Mouse (Mus musculus) CH12.LX (cell line): Measurements from ENCODE around the gene Dapk3. TPM values are rescaled to one million over a fixed set of nuclear protein-coding genes. Genes with fewer than 3 reads are reported as not detected.
A peak's percentile ranks its signal among the peaks of the same experiment; 100 is the strongest.

Experiments used
- DNase-seq: peaks from one replicate; pipeline ENCODE4 v3.0.0-alpha.2; 2013; ENCODE audit errors: extremely low read depth
- H3K27ac ChIP-seq: 2 replicates; pipeline ENCODE4 v1.5.1; 2012; ENCODE audit warnings: low read depth, mild to moderate bottlenecking, control low read depth, moderate library complexity; ENCODE audit not compliant: insufficient read depth
- H3K27me3 ChIP-seq: replicated peaks from 2 replicates; pipeline ENCODE3; 2012; ENCODE audit warnings: inconsistent platforms
- H3K36me3 ChIP-seq, 2 experiments: replicated peaks in 1 of 2; 2 replicates each; pipeline versions ENCODE3 to v1.6.1; 2012; ENCODE audit warnings: inconsistent platforms in 1 of 2, low read length in 1 of 2, mild to moderate bottlenecking in 1 of 2, mixed read lengths in 1 of 2, moderate library complexity in 1 of 2; ENCODE audit not compliant: control insufficient read depth in 1 of 2, insufficient read depth in 1 of 2
- H3K4me1 ChIP-seq, 2 experiments: 2 replicates each; pipeline ENCODE4 v1.6.1; 2012; ENCODE audit warnings: inconsistent platforms in 1 of 2, moderate library complexity in 1 of 2; ENCODE audit not compliant: insufficient read depth in 2 of 2, control insufficient read depth in 1 of 2
- H3K4me2 ChIP-seq: 2 replicates; pipeline ENCODE4 v1.6.1; 2012; ENCODE audit warnings: low read depth, mild to moderate bottlenecking, control low read depth; ENCODE audit not compliant: poor library complexity, insufficient read depth, severe bottlenecking
- H3K4me3 ChIP-seq, 3 experiments: fragments of 150-350 bp in 1 of 3; sonication (generic) in 1 of 3; replicated peaks in 1 of 3; 2 replicates each; pipeline versions ENCODE3 to v1.5.1; 2011 to 2012; ENCODE audit warnings: low read depth in 2 of 3, low read length in 2 of 3, mild to moderate bottlenecking in 2 of 3, moderate library complexity in 2 of 3, control low read depth in 1 of 3, improper control_type of control experiment in 1 of 3, inconsistent platforms in 1 of 3, mixed read lengths in 1 of 3; ENCODE audit not compliant: poor library complexity in 1 of 3
- H3K79me2 ChIP-seq: replicated peaks from 2 replicates; pipeline ENCODE4 v1.6.1; 2012; ENCODE audit warnings: mild to moderate bottlenecking, moderate library complexity; ENCODE audit not compliant: control insufficient read depth, poor library complexity, insufficient read depth, severe bottlenecking; ENCODE audit errors: extremely low read depth
- H3K9ac ChIP-seq: 2 replicates; pipeline ENCODE4 v1.6.1; 2012; ENCODE audit warnings: low read depth, mild to moderate bottlenecking, control low read depth, moderate library complexity; ENCODE audit not compliant: insufficient read depth
- H3K9me3 ChIP-seq: replicated peaks from 2 replicates; pipeline ENCODE3; 2012; ENCODE audit warnings: low read length, inconsistent platforms, mixed read lengths
- BHLHE40 ChIP-seq: IDR thresholded peaks from 2 replicates; pipeline ENCODE4 v1.6.1; 2011; ENCODE audit warnings: mild to moderate bottlenecking, low read depth, low read length, improper control_type of control experiment
- CHD2 ChIP-seq: IDR thresholded peaks from 2 replicates; pipeline ENCODE4 v1.6.1; 2011; ENCODE audit warnings: low read length, improper control_type of control experiment
- E2F4 ChIP-seq: IDR thresholded peaks from 2 replicates; pipeline ENCODE4 v1.6.1; 2011; ENCODE audit warnings: low read depth, low read length, improper control_type of control experiment; ENCODE audit not compliant: insufficient replicate concordance
- ELF1 ChIP-seq: IDR thresholded peaks from 2 replicates; pipeline ENCODE4 v1.6.1; 2014; ENCODE audit warnings: low read depth, mild to moderate bottlenecking, inconsistent platforms, low read length, improper control_type of control experiment
- EP300 ChIP-seq: IDR thresholded peaks from 2 replicates; pipeline ENCODE4 v1.6.1; 2011; ENCODE audit warnings: low read length, improper control_type of control experiment
- ETS1 ChIP-seq: conservative IDR thresholded peaks from 2 replicates; pipeline ENCODE4 v1.6.1; 2012; ENCODE audit warnings: low read depth, mild to moderate bottlenecking, inconsistent platforms, low read length, improper control_type of control experiment, moderate library complexity
- IRF4 ChIP-seq: IDR thresholded peaks from 2 replicates; pipeline ENCODE4 v1.6.1; 2014; ENCODE audit warnings: low read depth, mild to moderate bottlenecking, inconsistent platforms, low read length, improper control_type of control experiment
- JUN ChIP-seq: IDR thresholded peaks from 2 replicates; pipeline ENCODE4 v1.6.1; 2011; ENCODE audit warnings: low read depth, mild to moderate bottlenecking, low read length, improper control_type of control experiment, moderate library complexity; ENCODE audit not compliant: insufficient read depth
- JUND ChIP-seq: conservative IDR thresholded peaks from 2 replicates; pipeline ENCODE4 v1.6.1; 2011; ENCODE audit warnings: low read depth, low read length, improper control_type of control experiment
- KAT2A ChIP-seq: IDR thresholded peaks from 2 replicates; pipeline ENCODE4 v1.6.1; 2012; ENCODE audit warnings: low read length, improper control_type of control experiment, inconsistent platforms; ENCODE audit not compliant: insufficient replicate concordance
- MAZ ChIP-seq: IDR thresholded peaks from 2 replicates; pipeline ENCODE4 v1.6.1; 2012; ENCODE audit warnings: low read depth, mild to moderate bottlenecking, inconsistent platforms, low read length, improper control_type of control experiment, moderate library complexity
- MEF2A ChIP-seq: IDR thresholded peaks from 2 replicates; pipeline ENCODE4 v1.6.1; 2014; ENCODE audit warnings: low read depth, mild to moderate bottlenecking, inconsistent platforms, low read length, improper control_type of control experiment, borderline replicate concordance
- MYC ChIP-seq: IDR thresholded peaks from 2 replicates; pipeline ENCODE4 v1.6.1; 2011; ENCODE audit warnings: low read depth, mild to moderate bottlenecking, improper control_type of control experiment, low read length
- POLR2AphosphoS2 ChIP-seq: IDR thresholded peaks from 2 replicates; pipeline ENCODE4 v1.6.1; 2011; ENCODE audit warnings: low read depth, low read length, improper control_type of control experiment
- SIN3A ChIP-seq: IDR thresholded peaks from 2 replicates; pipeline ENCODE4 v1.6.1; 2012; ENCODE audit warnings: low read length, improper control_type of control experiment, inconsistent platforms
- SMC3 ChIP-seq: IDR thresholded peaks from 2 replicates; pipeline ENCODE4 v1.6.1; 2011; ENCODE audit warnings: low read depth, low read length, improper control_type of control experiment
- TBP ChIP-seq: conservative IDR thresholded peaks from 2 replicates; pipeline ENCODE4 v1.6.1; 2011; ENCODE audit warnings: low read depth, low read length, improper control_type of control experiment
- TCF12 ChIP-seq: IDR thresholded peaks from 2 replicates; pipeline ENCODE4 v1.6.1; 2014; ENCODE audit warnings: low read depth, mild to moderate bottlenecking, inconsistent platforms, low read length, improper control_type of control experiment
- UBTF ChIP-seq: IDR thresholded peaks from 2 replicates; pipeline ENCODE4 v1.6.1; 2012; ENCODE audit warnings: low read depth, mild to moderate bottlenecking, inconsistent platforms, low read length, improper control_type of control experiment, moderate library complexity
- ZNF384 ChIP-seq: IDR thresholded peaks from 2 replicates; pipeline ENCODE4 v1.6.1; 2012; ENCODE audit warnings: low read depth, low read length, improper control_type of control experiment, inconsistent platforms
- dilution Hi-C: fragments of 300-500 bp; cut with MboI; formaldehyde crosslinking; loops from 2 replicates; pipeline ENCODE4 v1.14.3; 2020; ENCODE audit warnings: low sequenced_read_pairs; ENCODE audit not compliant: extremely low pct_unique_long_range_greater_than_20kb, extremely low pct_ligation_motif_present
- in situ Hi-C: fragments of 300-500 bp; cut with MboI; formaldehyde crosslinking; loops from 3 replicates; pipeline ENCODE4 v1.14.3; 2019; ENCODE audit warnings: low sequenced_read_pairs, low pct_ligation_motif_present, low pct_unique_long_range_greater_than_20kb, mixed read lengths
- polyA plus RNA-seq: library from polyadenylated mRNA; unstranded; fragments of >175 nt; gene quantifications from 2 replicates; pipeline ENCODE4 v1.2.1, GENCODE M21; 2012; ENCODE audit warnings: low read depth; ENCODE audit not compliant: insufficient read length
- total RNA-seq, 2 experiments: library from RNA; depleted of rRNA; stranded (reverse); fragments of 300-350 nt in 1 of 2; fragments of >200 nt in 1 of 2; gene quantifications; 2 replicates each; pipeline ENCODE4 v1.2.3; 2012 to 2014

Dapk3 gene
- total and polyA plus RNA-seq, 3 experiments: 25.4 to 46.2 (median 44.5) TPM

- 0 out of 2 replicates have a peak, but pooled peaks have one; percentile 32 for TF ChIP-seq JUND
- 0 out of 2 replicates have a peak, but pooled peaks have one; percentile 36 for TF ChIP-seq KAT2A
- TF ChIP-seq MYC: peak; percentile 64
- TF ChIP-seq E2F4: no peak
- TF ChIP-seq SIN3A: peak; percentile 81
- TF ChIP-seq CHD2: no peak; the same call in none of the 2 replicates
- peak; percentile 74 for TF ChIP-seq TBP
- peak; percentile 83 for TF ChIP-seq TCF12
- peak; percentile 49 for TF ChIP-seq BHLHE40
- TF ChIP-seq SMC3: no peak; the same call in 1 of the 2 replicates
- peak; percentile 17; the same call in 1 of the 2 replicates for TF ChIP-seq POLR2AphosphoS2
Observed at GRCm38 (mm10) chr10:81193991-81194774, 11.4 kb downstream of the Dapk3 start (continued).

GRCm38 (mm10) chr10:81195300-81195699 lies 12.5 kb downstream of the Dapk3 start:
- Histone ChIP-seq H3K4me1 (peaks cover 31 to 62% of the 10 kb centered on the region in 2 experiments), H3K4me2 (peak overlapping the region; percentile 87; the same call in 1 of the 2 replicates)
- TF ChIP-seq UBTF (no peak), SIN3A (no peak), EP300 (no peak), BHLHE40 (0 out of 2 replicates have a peak, but pooled peaks have one; percentile 3), MEF2A (no peak), ZNF384 (no peak)
- TF ChIP-seq, all 38 proteins: peak for 1
- no peaks in the 10 kb centered on the region for H3K9me3 ChIP-seq
- dilution Hi-C loops: no loop called here
- H3K36me3 ChIP-seq: peaks cover 8 to 14% of the 10 kb centered on the region in 2 experiments
- 0 out of 2 replicates have a peak overlapping the region, but pooled peaks have one; percentile 4 for H3K27ac ChIP-seq
- in situ Hi-C loops: loop anchor here (5.0 to 10.0 kb wide), 2 partner anchors 92 to 160 kb away; partner anchors contain the start of genes Hmg20b and Mfsd12
- no peak overlapping the region for H3K9ac ChIP-seq
- peak overlapping the region in 2 of 3 experiments; percentile 3 to 33 for H3K4me3 ChIP-seq
- H3K27me3 ChIP-seq: peaks cover 5% of the 10 kb centered on the region
- no peaks in the 10 kb centered on the region for H3K79me2 ChIP-seq
- no peak for DNase-seq

GRCm38 (mm10) chr10:81196470-81197065 lies 13.8 kb downstream of the Dapk3 start:
- DNase-seq: no peak
- peaks cover 31 to 54% of the 10 kb centered on the region in 2 experiments for H3K4me1 ChIP-seq
- dilution Hi-C loops (no loop called here), in situ Hi-C loops (loop anchor here (5.0 to 10.0 kb wide), 2 partner anchors 91 to 158 kb away; partner anchors contain the start of genes Hmg20b and Mfsd12)
- H3K4me3 ChIP-seq: no peak overlapping the region
- H3K27me3 ChIP-seq: peaks cover 5% of the 10 kb centered on the region
- peak; percentile 36; the same call in 1 of the 2 replicates for TF ChIP-seq EP300
- peak; percentile 34; the same call in 1 of the 2 replicates for TF ChIP-seq TCF12
- TF ChIP-seq MAZ: 0 out of 2 replicates have a peak, but pooled peaks have one; percentile 22
- TF ChIP-seq IRF4: peak; percentile 43; the same call in 1 of the 2 replicates
- TF ChIP-seq POLR2AphosphoS2: no peak
- TF ChIP-seq ETS1: peak; percentile 17; the same call in 1 of the 2 replicates
- TF ChIP-seq JUN: 0 out of 2 replicates have a peak, but pooled peaks have one; percentile 4
- peak; percentile 54 for TF ChIP-seq BHLHE40
- no peak for TF ChIP-seq ELF1
- no peak overlapping the region for H3K4me2 ChIP-seq
- no peaks in the 10 kb centered on the region for H3K79me2 ChIP-seq
- peaks cover 0 to 2% of the 10 kb centered on the region in 2 experiments for H3K36me3 ChIP-seq
- no peak overlapping the region for H3K27ac ChIP-seq
- H3K9ac ChIP-seq: no peak overlapping the region
- no peaks in the 10 kb centered on the region for H3K9me3 ChIP-seq
